Mouse (Mus musculus) bone marrow, adult 2 months (tissue): Measurements from ENCODE around the gene App. TPM values are rescaled to one million over a fixed set of nuclear protein-coding genes. Genes with fewer than 3 reads are reported as not detected.

Experiments
- H3K27ac ChIP-seq: fragments of 200-500 bp; 2 replicates; pipeline ENCODE4 v1.5.1; 2012; ENCODE audit warnings: low read depth, mild to moderate bottlenecking, control low read depth, inconsistent platforms, low read length; ENCODE audit not compliant: control insufficient read depth, poor library complexity, insufficient read depth
- H3K4me1 ChIP-seq: fragments of 200-500 bp; 2 replicates; pipeline ENCODE4 v1.6.1; 2011; ENCODE audit warnings: low read length; ENCODE audit not compliant: control insufficient read depth, insufficient read depth
- H3K4me3 ChIP-seq: fragments of 200-500 bp; replicated peaks from 2 replicates; pipeline ENCODE3; 2011; ENCODE audit warnings: mild to moderate bottlenecking, low read depth, low read length, control low read depth; ENCODE audit not compliant: control insufficient read depth
- CTCF ChIP-seq: fragments of 200-500 bp; IDR thresholded peaks from 2 replicates; pipeline ENCODE4 v1.5.1; 2011; ENCODE audit warnings: low read length, control low read depth; ENCODE audit not compliant: control insufficient read depth, insufficient read depth
- POLR2A ChIP-seq: fragments of 200-500 bp; IDR thresholded peaks from 2 replicates; pipeline ENCODE4 v1.6.1; 2011; ENCODE audit warnings: low read depth, mild to moderate bottlenecking, control low read depth, low read length, borderline replicate concordance; ENCODE audit not compliant: control insufficient read depth
- WGBS: fragments of 180-500 bp; shearing (Covaris S2); methylation state at CpG from one replicate; pipeline ENCODE4 v1.1.7; 2018; 5-methylcytosine and 5-hydroxymethylcytosine counted together
- polyA plus RNA-seq: library from polyadenylated mRNA; stranded (reverse); fragments of >200 nt; gene quantifications from 2 replicates; pipeline ENCODE4 v1.2.4, GENCODE M21; 2011; ENCODE audit warnings: low replicate concordance; ENCODE audit not compliant: missing spikeins, insufficient read depth, insufficient read length

The App gene
- 15.6 and 31.4 TPM in 2 replicates for polyA plus RNA-seq

DNA sequence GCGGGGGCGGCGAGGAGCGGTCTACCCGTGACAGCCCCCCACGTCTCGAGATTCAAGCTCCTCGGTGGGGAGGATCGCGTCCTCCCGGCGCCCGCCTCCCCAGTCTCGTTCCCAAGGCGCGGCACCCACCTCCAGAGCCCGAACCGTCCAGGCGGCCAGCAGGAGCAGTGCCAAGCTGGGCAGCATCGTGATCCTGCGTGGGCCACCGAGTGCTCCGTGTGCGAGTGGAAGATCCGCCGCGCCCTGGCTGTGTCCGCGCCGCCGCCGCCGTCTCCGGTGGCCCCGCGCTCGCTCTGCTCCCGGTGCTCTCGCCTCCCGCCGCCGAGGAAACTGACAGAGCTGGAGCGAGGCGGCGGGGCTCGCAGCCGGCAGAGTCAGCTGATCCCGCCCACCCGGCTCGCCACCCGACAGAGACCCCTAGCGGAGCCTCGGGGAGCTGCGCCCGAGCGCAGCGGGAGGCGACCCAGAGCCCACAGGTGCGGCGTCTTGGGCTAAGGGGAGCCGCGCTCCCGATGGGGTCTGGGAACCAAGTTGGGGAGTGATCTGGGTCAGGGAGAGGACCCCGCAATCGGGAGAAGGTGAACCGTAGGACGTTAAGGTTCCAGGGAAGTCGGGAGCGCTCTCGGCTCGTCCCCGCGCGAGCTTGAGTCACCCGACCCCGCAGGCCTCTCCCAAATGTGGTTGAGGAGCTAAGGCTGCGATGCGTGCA, at the start of gene App:
Gene App (minus strand): TSS at position 394 of the 709 bp plus-strand sequence.
- WGBS, result under 1% methylated on average over 73 of the region's 78 CpGs
- peak within 1 kb of the TSS; percentile 57 for H3K27ac ChIP-seq

DNA sequence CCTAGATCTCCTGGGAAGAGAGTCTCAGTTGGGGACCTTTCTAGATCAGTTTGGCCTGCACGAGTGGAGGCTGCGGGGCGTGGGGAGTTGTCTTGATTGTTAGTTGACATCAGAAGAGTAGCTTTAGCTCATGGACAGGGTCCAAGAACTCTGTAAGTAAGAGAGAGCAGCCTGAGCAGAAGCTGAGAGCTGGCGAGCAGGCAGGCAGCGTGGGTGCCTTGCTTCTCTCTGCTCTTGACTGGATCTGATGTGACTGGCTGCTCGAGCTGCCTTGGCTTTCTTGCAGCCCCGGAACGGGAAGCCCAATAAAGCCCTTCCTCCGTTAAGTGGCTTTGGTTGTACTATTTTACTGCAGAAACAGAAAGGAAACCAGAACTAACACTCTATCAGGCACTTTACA, 42.3 kb upstream of the App start:
- Histone ChIP-seq H3K4me3 (no peak overlapping the region), H3K27ac (no peak overlapping the region), H3K4me1 (no peaks in the 10 kb centered on the region)
- TF ChIP-seq CTCF, result no peak
- no peak for TF ChIP-seq POLR2A
- WGBS, result 75% methylated on average over 9 of the region's 9 CpGs

More for the DNA sequence above, at the start of gene App:
- H3K4me1 ChIP-seq, result no peaks in the 10 kb centered on the region
- peak; percentile 54 for TF ChIP-seq CTCF
- no peak for TF ChIP-seq POLR2A
- H3K4me3 ChIP-seq, result peak within 1 kb of the TSS; percentile 99

DNA sequence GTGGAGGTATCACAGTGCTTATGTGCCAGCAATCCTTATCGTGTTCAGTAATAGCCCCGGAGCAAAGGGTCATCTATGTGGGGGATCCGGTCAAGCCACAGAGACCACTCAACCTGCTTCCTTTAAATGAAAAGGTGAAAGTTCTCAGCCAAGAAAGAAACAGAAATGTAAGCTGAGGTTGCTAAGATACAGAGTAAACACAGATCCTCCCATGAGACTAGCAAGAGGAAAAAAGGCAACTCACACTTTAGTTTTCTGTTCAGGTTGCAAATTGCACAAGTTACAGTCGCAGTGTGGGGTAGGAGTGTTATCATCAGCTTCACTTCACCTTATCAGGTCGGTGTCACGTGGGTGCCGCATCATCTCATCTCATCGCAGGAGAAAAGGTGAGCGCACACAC, 41.6 kb upstream of the App start:
- H3K27ac ChIP-seq, result no peak overlapping the region
- H3K4me3 ChIP-seq, result no peak overlapping the region
- TF ChIP-seq POLR2A (no peak), CTCF (no peak)
- H3K4me1 ChIP-seq, result no peaks in the 10 kb centered on the region
- 87% methylated on average over 9 of the region's 9 CpGs for WGBS

DNA sequence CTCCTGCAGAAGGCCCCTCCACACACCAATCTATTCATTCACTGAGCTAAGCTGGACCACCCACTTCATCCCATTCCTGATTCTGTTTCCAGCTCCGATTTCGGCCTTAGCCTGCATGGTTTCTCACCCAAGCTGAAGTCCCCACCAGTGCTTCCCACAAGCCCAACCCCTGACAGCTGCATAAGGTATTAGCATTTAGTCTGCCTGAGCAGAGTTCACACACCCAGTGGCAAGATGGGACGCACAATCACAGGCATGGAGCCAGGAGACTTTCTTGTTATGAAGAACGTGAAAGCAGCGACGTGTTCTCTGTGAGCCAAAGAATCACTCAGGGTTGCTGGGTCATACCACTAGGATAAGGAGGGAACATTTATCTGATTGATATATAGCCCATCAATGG, 22.1 kb upstream of the App start:
- Histone ChIP-seq H3K4me3 (no peak overlapping the region), H3K27ac (no peak overlapping the region), H3K4me1 (no peaks in the 10 kb centered on the region)
- no peak for TF ChIP-seq CTCF
- no peak for TF ChIP-seq POLR2A
- 84% methylated on average over 6 of the region's 6 CpGs for WGBS

DNA sequence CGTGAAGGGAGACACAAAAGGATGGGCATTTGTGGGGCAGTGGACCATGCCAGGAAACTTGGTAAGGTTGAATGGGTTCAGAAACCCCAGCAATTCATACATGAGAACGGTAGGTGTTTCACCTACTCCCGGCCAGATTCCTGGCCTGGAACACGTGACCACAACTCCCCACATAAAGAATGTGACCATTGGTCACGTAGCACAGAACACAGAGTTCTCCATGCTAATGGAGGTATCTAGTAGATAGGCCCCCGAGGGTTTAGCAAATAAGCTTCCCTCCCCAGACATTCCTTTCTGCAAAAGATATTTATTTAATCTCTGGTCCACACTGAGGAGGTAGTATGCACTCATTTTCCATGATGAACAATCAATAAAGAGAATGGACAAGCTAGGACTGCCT, 21.6 kb upstream of the App start:
- no peak overlapping the region for H3K4me3 ChIP-seq
- no peak for TF ChIP-seq POLR2A
- TF ChIP-seq CTCF, result no peak
- H3K27ac ChIP-seq, result no peak overlapping the region
- H3K4me1 ChIP-seq, result no peaks in the 10 kb centered on the region
- WGBS, result 75% methylated on average over 6 of the region's 6 CpGs

DNA sequence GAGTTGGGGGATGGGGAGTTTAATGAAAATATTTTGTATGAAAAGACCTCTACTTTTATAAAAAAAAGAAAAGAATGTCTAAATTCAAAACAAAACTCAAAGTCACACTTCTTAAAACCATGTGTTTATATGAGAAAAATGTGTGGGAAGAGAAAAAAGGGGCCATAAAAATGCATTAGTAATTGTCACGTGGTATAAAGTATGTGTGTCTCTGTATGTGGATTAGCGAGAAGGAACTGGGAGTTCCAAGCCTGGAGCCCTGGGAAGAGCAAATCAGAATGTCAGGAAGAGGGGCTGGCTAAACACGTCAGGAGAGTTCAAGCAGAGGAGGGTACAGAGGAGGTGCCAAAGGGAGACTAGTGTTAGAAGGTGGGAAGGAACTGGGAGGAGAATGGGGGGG, 7.9 kb upstream of the App start:
- H3K4me3 ChIP-seq, result no peak overlapping the region
- WGBS, result 71% methylated on average over 3 of the region's 3 CpGs
- H3K4me1 ChIP-seq, result no peaks in the 10 kb centered on the region
- H3K27ac ChIP-seq, result no peak overlapping the region
- TF ChIP-seq POLR2A, result no peak
- no peak for TF ChIP-seq CTCF

DNA sequence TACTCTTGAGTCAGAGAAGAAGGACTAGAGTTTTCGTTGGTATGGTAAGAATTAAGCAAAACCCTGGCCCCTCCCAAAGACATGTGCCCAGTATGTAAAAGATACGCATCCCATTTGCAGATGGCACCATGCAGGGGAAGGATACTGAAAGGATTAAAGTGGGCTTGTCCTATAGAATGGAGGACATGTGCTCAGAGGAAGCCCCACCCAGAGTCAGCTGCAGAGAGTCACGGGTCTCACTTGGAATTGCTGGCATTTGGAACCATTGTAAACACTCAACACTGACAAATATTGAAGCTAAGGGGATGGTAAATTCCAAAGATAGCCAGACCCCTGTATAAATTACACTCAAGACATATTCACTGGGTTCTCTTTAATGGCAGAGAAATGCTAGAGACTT, 7.1 kb upstream of the App start:
- no peak for TF ChIP-seq POLR2A
- TF ChIP-seq CTCF, result no peak
- Histone ChIP-seq H3K4me3 (no peak overlapping the region), H3K27ac (no peak overlapping the region), H3K4me1 (no peaks in the 10 kb centered on the region)
- WGBS, result 79% methylated on average over 3 of the region's 3 CpGs

DNA sequence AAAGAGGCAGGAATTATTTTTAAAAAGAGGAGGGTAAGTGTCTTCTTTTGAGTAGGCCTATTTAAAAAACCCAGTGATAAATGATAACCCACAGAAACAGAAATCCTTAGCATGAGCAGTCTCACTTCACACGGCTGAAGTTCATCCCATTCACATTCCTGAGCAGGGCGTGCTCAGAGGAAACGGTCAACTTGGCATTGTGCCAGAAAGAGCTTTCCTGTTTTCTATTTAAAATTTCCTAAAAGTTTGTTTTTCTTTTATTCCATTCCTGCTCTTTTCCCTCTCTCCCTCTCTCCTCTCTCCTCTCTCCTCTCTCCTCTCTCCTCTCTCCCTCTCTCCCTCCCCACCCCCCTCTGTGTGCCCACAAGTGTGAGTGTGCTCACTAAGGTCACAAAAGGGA, 3.1 kb upstream of the App start:
- no peak for TF ChIP-seq POLR2A
- TF ChIP-seq CTCF, result no peak
- H3K4me1 ChIP-seq, result no peaks in the 10 kb centered on the region
- no peak overlapping the region for H3K4me3 ChIP-seq
- WGBS, result 52% methylated on average over 3 of the region's 3 CpGs
- no peak overlapping the region for H3K27ac ChIP-seq
